Mouse (Mus musculus) urinary bladder, postnatal 14 days (tissue): ENCODE results near the gene Zfp536.

Source experiments
- DNase-seq: peaks from one replicate; pipeline ENCODE4 v3.0.0; 2021; ENCODE audit warnings: low spot score

The Zfp536 gene

GRCm38 (mm10) chr7:37554405-37554804 is 219.0 kb downstream of the Zfp536 start:
- DNase-seq, result no peak

DNA sequence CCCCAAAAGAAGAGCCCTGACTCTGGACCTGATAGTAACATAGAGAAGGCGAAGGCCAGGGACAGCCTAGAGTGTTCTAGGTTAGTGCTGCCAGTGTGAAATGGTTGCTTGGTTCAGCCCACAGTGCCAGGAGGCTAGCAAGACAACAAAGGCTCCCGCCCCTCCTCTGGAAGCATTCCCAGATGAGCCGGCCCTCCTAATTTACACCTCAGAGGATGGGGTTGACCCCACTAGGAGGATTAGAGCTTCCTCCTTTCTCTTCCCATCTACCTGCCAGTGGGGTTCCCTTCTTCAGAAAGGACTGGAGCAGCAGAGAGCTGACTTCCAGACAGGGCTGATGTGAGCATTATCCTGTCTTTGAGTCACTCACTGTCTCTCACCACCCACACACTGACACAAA is 219.8 kb downstream of the Zfp536 start:
- no peak for DNase-seq

DNA sequence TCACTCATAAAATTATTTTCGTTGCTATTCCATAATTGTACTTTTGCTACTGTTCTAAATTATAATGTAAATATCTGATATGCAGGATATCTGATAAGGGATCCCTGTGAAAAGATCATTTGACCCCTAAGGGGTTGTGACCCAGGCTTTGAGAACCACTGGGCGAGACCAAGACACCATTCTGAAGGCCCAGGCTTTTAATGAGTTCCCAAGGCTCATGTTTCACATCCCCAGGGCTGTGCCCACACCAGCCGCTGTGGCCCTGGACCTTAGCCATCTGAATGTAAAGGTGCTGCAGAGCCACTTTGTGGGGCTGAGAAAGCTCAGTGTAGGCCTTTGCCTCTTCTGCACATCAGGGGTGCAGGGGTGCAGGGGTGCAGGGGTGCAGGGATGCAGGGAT is 221.1 kb downstream of the Zfp536 start:
- no peak for DNase-seq

DNA sequence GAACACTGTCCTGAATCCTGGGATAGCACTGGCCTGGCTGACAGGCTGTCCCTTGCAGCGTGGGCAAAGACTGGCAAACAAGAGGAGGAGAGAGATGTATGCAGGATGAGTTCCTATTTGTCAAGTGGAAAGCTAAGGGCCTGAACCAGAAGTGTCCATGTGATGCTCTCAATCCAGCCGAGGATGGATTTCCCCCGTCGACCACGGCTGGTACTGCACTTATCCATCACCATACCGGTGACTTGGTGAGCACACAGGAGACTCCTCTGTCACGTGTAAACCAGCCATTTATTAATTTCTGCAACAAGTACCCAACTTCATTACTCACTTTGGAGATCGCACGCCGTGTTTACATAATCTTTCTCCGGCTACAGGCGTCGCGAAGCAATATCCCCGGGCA is 224.6 kb downstream of the Zfp536 start:
- no peak for DNase-seq

- no peak for DNase-seq
Observed at GRCm38 (mm10) chr7:37544011-37544410, 229.4 kb downstream of the Zfp536 start.

DNA sequence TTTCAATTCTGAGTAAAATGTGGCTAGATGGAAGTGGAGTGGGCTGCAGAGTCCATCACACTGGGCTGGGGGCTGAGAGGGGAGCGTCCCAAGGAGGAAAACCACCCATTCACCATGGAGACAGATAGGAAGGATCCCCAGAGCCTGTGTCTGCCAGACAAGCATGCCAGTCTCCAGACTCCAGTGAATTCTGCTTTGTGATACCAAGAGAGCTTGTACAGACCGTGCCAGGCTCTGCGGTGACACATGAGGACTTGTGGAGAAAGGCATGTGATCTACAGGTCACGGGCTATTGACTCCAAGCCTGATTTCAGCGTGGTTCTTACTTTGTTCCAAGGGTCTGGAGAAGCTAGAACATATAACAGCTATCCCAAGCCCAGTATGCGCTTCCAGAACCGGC is 230.5 kb downstream of the Zfp536 start:
- DNase-seq, result no peak

DNA sequence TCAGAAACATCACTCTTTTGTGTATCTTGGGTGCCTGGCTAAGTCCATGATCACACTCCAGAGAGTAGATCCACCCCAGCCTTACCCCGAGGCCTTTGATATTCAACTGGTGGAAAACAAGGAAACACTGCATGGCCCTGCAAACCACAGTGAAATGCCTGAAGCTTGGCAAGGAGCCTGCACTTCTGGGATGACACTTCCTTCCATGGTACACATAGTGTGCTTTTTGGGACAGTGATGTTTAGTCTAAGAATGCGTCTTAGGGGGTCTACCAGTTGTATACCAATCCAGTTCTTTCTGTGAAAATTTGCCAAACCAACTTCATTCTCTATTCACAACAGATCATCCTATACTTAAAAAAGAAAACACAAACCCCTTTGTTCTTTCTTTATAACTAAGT is 242.3 kb downstream of the Zfp536 start:
- DNase-seq, result no peak

DNA sequence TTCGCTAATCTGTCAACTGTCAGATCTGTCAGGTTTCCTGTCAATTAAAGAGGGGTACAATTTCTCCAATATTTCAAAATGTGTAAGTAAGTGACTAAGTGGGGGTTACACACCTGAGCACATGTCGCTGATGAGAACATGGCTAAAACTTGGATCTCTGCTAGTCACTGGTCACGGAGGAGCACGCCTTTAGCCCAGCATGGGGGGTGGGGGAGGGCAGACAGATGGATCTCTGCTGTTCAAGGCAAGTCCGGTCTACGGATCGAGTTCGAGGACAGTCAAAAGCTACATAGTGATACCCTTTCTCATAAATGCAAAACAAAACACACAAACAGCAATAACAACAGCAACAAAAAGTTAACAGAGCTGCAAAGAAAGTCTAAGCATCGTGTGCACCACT is 245.1 kb downstream of the Zfp536 start:
- no peak for DNase-seq

DNA sequence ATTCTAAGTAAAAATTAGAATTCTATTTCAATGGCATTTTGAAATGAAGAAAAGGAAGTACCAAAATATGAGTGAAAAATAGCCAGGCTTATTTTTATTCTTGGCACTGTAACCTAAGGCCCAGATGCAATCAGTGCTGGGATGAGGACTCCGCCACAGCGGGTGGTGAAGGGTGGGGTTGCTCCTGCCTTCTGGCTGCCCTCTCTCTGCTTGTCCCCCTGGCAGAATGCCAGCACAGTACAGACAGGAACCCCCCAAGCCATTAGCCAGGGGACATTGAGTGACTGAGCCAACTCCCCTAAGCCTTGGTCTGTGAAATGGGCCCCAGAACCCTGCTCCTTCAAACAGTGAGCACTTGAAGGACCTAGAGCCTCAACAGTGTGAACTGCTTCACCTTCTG is 245.6 kb downstream of the Zfp536 start:
- DNase-seq, result no peak

- DNase-seq, result no peak
Observed at GRCm38 (mm10) chr7:37521407-37521806, 252.0 kb downstream of the Zfp536 start.

DNA sequence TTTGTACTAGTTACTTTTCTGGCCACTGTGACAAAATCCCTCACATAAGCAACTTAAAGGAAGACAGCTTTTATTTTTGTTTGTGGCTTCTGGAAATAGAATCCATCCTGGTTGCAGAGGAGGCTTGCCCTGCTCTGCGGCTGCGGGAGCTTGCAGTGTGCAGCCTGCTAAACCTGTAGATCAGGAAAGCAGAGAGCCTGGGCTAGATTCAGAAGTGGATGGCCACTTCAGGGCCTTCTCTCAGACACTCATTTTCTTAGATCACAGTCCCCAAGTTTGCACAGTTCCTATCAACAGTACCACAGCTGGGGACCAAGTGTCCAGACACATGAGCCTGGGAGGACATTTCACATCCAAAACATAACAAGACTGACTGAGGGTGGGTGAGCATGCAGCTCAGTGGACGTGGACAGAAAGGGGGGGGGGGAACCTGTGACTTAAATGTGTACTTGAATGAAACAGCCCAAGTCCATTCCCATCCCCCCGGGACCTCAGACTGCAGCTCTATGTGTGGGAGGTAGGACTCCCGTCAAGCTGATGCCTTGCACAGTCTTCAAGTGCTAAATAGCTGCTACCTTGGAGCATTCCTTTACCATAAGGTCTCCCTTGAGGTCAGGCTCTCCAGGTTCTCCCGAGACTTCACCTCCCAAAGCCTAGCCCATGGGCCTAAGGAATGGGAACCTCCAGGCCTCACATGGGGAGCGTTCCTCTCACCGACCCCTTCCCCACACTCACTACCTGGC is 262.3 kb downstream of the Zfp536 start:
- DNase-seq, result no peak

DNA sequence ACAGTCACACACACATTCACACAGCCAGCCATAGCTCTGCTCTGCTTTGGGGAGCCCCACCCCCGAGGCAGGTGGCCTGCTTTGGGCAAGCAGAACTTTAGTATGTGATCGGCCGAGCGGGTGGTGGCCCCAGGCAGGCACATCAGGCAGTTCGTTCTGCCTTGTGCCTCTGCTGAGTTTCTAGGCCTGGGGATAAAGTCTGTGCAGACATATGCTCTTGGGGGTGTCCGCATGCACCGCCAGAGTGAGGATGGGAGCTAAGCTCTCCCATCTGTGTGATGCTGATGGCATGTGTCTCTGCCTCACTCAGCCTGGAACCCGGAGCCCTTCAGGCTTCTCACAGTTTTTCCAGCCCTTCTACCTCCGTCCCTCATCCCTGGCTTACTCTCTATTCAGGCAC is 263.7 kb downstream of the Zfp536 start:
- no peak for DNase-seq

DNA sequence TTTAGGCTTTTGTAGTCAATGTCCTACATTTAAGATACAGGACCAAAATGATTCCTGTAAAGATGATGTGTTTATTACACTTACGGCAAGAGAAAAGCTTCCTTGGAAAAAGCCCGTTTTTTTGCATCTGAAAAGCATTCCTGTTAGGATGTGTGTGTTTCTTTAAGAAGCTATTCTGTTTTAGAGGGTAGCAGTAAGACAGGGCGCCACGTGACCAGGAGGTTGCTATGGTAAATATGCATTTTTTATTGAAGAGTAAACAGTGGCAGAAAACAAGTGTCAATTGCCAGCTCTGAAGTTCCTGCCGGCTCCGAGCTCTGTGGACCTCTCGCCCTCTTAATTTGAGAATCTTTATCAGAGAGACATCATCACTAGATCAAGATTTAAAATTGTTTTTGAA is 267.9 kb downstream of the Zfp536 start:
- DNase-seq, result no peak

GRCm38 (mm10) chr7:37505096-37505495 is 268.3 kb downstream of the Zfp536 start:
- no peak for DNase-seq

DNA sequence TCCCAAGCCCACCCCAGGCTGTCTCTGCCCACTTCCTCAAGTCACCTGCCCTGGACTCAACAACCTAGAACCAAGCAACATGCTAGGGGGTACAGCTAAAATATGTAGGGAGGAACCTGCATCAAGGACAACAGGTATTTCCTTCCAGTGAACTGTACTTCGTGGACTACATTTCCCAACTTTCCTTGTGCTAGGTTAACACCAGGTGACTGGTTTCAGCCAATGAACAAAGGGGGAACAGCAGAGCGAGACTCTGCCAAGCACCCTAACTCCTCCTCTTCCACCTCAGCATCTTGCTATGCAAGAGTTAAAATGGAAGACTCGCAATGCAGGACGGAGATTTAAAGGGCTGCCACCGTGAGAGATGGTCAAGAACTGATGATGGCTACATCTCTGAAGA is 274.6 kb downstream of the Zfp536 start:
- no peak for DNase-seq

DNA sequence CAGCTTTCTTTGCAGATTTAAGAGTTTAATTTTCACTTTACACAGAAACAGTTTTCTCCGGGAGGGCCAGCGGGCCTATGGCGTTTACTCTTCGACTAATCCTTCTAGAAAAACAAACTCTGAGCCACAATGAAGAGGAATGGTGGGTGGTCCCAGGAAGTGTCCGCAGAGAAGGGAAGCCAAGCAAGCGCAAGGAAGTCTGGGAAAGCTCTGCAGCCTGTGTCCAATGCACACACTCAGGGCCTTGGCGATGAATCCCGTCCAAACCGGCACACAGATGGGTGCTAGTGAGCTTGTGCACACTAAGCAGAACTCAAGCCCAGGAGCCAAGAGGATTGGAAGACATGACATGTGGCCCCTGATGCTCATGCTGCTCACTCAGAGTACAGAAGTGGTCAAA is 276.9 kb downstream of the Zfp536 start:
- no peak for DNase-seq

DNA sequence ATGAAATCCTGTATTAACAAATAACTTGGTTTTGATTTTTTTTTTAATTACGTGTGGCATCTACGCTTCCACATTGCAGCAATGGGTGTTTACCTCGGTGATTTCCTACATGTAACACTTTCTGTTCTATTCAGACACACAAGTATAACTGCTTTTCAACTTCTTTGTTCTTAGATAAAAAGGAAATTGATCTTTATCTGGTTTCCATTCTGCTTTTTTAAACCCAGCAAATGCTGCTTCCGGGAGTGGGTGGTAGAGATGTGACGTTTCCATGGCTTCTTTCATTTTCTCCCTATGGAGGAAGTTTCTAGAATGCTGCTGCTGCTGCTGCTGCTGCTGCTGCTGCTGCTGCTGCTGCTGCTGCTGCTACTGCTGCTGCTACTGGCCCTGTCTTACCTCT is 283.1 kb downstream of the Zfp536 start:
- DNase-seq, result no peak

- peak; percentile 70 for DNase-seq
Observed at GRCm38 (mm10) chr7:37484946-37485345, 288.5 kb downstream of the Zfp536 start.

DNA sequence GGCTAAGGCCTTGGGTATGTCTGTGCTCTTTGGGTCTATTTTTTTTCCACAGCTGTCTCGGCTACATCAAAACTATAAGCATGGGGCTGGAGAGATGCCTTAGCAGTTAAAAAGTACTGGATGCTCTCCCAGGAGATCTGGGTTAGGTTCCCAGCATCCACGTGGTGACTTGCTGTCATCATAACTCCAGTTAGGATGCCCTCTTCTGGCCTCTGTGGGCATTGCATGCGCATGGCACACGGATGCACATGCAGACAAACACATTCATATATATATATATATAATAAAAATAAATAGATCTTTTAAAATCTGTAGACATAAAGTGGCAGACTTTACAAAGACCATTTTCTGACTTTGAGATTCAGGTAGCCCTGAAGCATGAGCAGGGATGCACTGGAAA is 290.9 kb downstream of the Zfp536 start:
- DNase-seq, result no peak

DNA sequence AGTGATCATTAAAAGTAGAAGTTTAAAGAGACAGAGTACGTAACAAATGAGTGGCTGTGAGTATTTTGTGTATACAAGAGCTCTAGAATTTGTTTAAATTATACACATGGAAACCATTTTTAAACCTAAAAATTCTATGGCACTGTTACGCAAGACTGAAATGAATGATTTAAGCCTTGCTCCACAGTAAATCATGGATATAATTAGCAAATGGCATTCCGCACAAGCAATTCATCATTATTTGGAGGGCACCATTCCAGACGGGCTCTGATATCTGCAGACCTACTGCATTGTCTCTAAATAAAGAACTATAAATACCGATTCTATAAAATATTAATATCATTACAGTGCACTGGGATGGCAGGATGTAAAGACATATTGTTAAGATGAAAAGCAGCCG is 292.3 kb downstream of the Zfp536 start:
- DNase-seq, result no peak

DNA sequence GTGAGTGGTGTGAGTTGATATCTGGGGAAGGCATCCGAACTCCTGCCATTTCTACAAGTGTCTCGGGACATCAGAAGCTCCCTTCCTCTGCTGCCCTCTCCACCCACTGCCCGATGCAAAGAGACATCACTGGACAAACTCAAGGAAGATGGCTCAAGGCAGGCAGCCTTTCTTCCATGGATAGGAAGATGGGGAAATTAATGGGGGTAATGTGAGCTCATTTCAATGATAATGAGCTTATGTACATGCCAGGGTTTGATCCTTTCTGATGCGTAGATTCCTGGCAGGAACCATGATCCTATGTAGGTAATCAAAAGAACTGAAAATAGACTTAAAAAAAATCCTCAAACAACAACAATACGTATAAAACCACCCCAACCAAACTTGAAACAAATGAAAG is 296.1 kb downstream of the Zfp536 start:
- no peak for DNase-seq

GRCm38 (mm10) chr7:37475485-37475884 is 298.0 kb downstream of the Zfp536 start:
- DNase-seq, result no peak

GRCm38 (mm10) chr7:37474284-37474683 is 299.2 kb downstream of the Zfp536 start:
- DNase-seq, result no peak

- no peak for DNase-seq
Observed at GRCm38 (mm10) chr7:37473311-37474084, 299.9 kb downstream of the Zfp536 start.
